Mouse (Mus musculus) limb, embryonic 11.5 days (tissue): Measurements from ENCODE around the gene Gm10135. TPM values are rescaled to one million over a fixed set of nuclear protein-coding genes. Genes with fewer than 3 reads are reported as not detected.
A peak's percentile ranks its signal among the peaks of the same experiment; 100 is the strongest.

ENCODE experiments used
- ATAC-seq: fragments of 200-750 bp; cut with Nextera tagmentation; 2 replicates; pipeline ENCODE4 v1.8.0; 2017; ENCODE audit warnings: low read depth; ENCODE audit not compliant: insufficient number of reproducible peaks, low FRiP score, low TSS enrichment
- DNase-seq: peaks from one replicate; pipeline ENCODE4 v3.0.0-alpha.2; 2015; ENCODE audit warnings: low spot score
- H3K27ac ChIP-seq: fragments of 300-500 bp; sonication (generic); replicated peaks from 2 replicates; pipeline ENCODE4 v1.5.1; 2014; ENCODE audit warnings: low read depth, mild to moderate bottlenecking, low read length
- H3K27me3 ChIP-seq: fragments of 300-500 bp; sonication (generic); 2 replicates; pipeline ENCODE4 v1.6.1; 2014; ENCODE audit warnings: mild to moderate bottlenecking, low read length, mixed read lengths; ENCODE audit not compliant: control insufficient read depth, insufficient read depth
- H3K36me3 ChIP-seq: fragments of 300-500 bp; sonication (generic); 2 replicates; pipeline ENCODE4 v1.6.1; 2014; ENCODE audit warnings: mild to moderate bottlenecking, low read length, moderate library complexity, mixed read lengths; ENCODE audit not compliant: control insufficient read depth, insufficient read depth
- H3K4me1 ChIP-seq: fragments of 300-500 bp; sonication (generic); 2 replicates; pipeline ENCODE4 v1.6.1; 2014; ENCODE audit warnings: low read length, mixed read lengths; ENCODE audit not compliant: control insufficient read depth, insufficient read depth
- H3K4me2 ChIP-seq: fragments of 300-500 bp; sonication (generic); 2 replicates; pipeline ENCODE4 v1.6.1; 2014; ENCODE audit warnings: low read depth, mild to moderate bottlenecking, moderate library complexity; ENCODE audit not compliant: severe bottlenecking
- H3K4me3 ChIP-seq: fragments of 300-500 bp; sonication (generic); 2 replicates; pipeline ENCODE4 v1.5.1; 2014; ENCODE audit warnings: low read depth, low read length
- H3K9ac ChIP-seq: fragments of 300-500 bp; sonication (generic); 2 replicates; pipeline ENCODE4 v1.6.1; 2014; ENCODE audit warnings: mild to moderate bottlenecking, low read length
- H3K9me3 ChIP-seq: fragments of 300-500 bp; sonication (generic); 2 replicates; pipeline ENCODE4 v1.6.1; 2016; ENCODE audit warnings: low read length; ENCODE audit not compliant: control insufficient read depth
- WGBS: fragments of 180-500 bp; shearing (Covaris S2); extraction: QIAGEN DNeasy Blood & Tissue Kit; methylation state at CpG from one replicate; pipeline ENCODE4 v1.1.7; 2014; 5-methylcytosine and 5-hydroxymethylcytosine counted together
- polyA plus RNA-seq: library from polyadenylated mRNA; unstranded; fragments of >200 nt; fragmentation: Nextera tagmentation; extraction: Ambion mirVana; gene quantifications from 2 replicates; pipeline ENCODE4 v1.2.1, GENCODE M21; 2014

The Gm10135 gene
- polyA plus RNA-seq, 1 experiment from 2014 or later = not detected

- DNase-seq (no peak), ATAC-seq (no peak)
- WGBS = 92% methylated on average over 3 of the region's 3 CpGs
- H3K9me3 ChIP-seq = no peaks in the 10 kb centered on the region
- H3K27ac ChIP-seq = no peak overlapping the region
- no peaks in the 10 kb centered on the region for H3K36me3 ChIP-seq
- H3K27me3 ChIP-seq = no peaks in the 10 kb centered on the region
- no peaks in the 10 kb centered on the region for H3K4me1 ChIP-seq
- no peak overlapping the region for H3K4me3 ChIP-seq
- no peak overlapping the region for H3K9ac ChIP-seq
- no peak overlapping the region for H3K4me2 ChIP-seq
Observed at GRCm38 (mm10) chr5:72922796-72923195, 51.7 kb downstream of the Gm10135 start.

- ATAC-seq = no peak
- DNase-seq = no peak
Observed at GRCm38 (mm10) chr5:72921171-72921570, 53.3 kb downstream of the Gm10135 start.

GRCm38 (mm10) chr5:72920416-72920815, 54.1 kb downstream of the Gm10135 start:
- no peaks in the 10 kb centered on the region for H3K9me3 ChIP-seq
- no peaks in the 10 kb centered on the region for H3K36me3 ChIP-seq

More at GRCm38 (mm10) chr5:72921171-72921570, 53.3 kb downstream of the Gm10135 start:
- H3K9ac ChIP-seq = no peak overlapping the region
- 93% methylated on average over 8 of the region's 8 CpGs for WGBS
- H3K4me3 ChIP-seq = no peak overlapping the region
- H3K9me3 ChIP-seq = no peaks in the 10 kb centered on the region
- H3K4me1 ChIP-seq = peaks cover 10% of the 10 kb centered on the region
- H3K36me3 ChIP-seq = no peaks in the 10 kb centered on the region
- H3K27ac ChIP-seq = no peak overlapping the region
- H3K27me3 ChIP-seq = no peaks in the 10 kb centered on the region
- H3K4me2 ChIP-seq = no peak overlapping the region

GRCm38 (mm10) chr5:72916851-72917250, 57.7 kb downstream of the Gm10135 start:
- H3K27ac ChIP-seq = no peak overlapping the region
- H3K9ac ChIP-seq = no peak overlapping the region
- ATAC-seq = no peak
- no peaks in the 10 kb centered on the region for H3K27me3 ChIP-seq
- no peaks in the 10 kb centered on the region for H3K36me3 ChIP-seq
- H3K4me2 ChIP-seq = no peak overlapping the region
- no peaks in the 10 kb centered on the region for H3K9me3 ChIP-seq
- no peak for DNase-seq
- peaks cover 13% of the 10 kb centered on the region for H3K4me1 ChIP-seq
- 65% methylated on average over 1 of the region's 1 CpGs for WGBS
- no peak overlapping the region for H3K4me3 ChIP-seq

More at GRCm38 (mm10) chr5:72920416-72920815, 54.1 kb downstream of the Gm10135 start:
- Histone ChIP-seq H3K4me3 (no peak overlapping the region), H3K27me3 (no peaks in the 10 kb centered on the region), H3K27ac (no peak overlapping the region), H3K4me2 (no peak overlapping the region), H3K4me1 (peaks cover 13% of the 10 kb centered on the region), H3K9ac (no peak overlapping the region)
- DNase-seq (no peak), ATAC-seq (no peak)
- 90% methylated on average over 4 of the region's 4 CpGs for WGBS

GRCm38 (mm10) chr5:72916048-72916447, 58.5 kb downstream of the Gm10135 start:
- Histone ChIP-seq H3K4me1 (peaks cover 13% of the 10 kb centered on the region), H3K4me2 (peak overlapping the region; percentile 73), H3K4me3 (peak overlapping the region; percentile 95), H3K9me3 (no peaks in the 10 kb centered on the region), H3K36me3 (no peaks in the 10 kb centered on the region), H3K27me3 (no peaks in the 10 kb centered on the region), H3K9ac (peak overlapping the region; percentile 99), H3K27ac (no peak overlapping the region)
- no peak for DNase-seq
- 48% methylated on average over 4 of the region's 4 CpGs for WGBS
- no peak for ATAC-seq

Other genes with a start within 250 kb of the Gm10135 start
- gene Txk, start 221.9 kb downstream of the Gm10135 start, polyA plus RNA-seq = 0.03 TPM in 1 of 2 replicates, not detected in the other
- 2.3 and 2.5 TPM in 2 replicates for gene Tec, start 106.2 kb downstream of the Gm10135 start, polyA plus RNA-seq
- gene Slain2, start 60.4 kb downstream of the Gm10135 start, polyA plus RNA-seq = 21.6 and 23.9 TPM in 2 replicates
- 0.56 and 0.91 TPM in 2 replicates for gene Slc10a4, start 32.2 kb upstream of the Gm10135 start, polyA plus RNA-seq